Mouse (Mus musculus) intestine, embryonic 14.5 days (tissue): ENCODE measurements at regions not wholly inside any gene's neighbourhood (a gene's known extent, or its start where the extent isn't known, plus 50 kb on each side); places are given as distances from the start of the nearest gene placed in this dataset.
A peak's percentile ranks its signal among the peaks of the same experiment; 100 is the strongest.

Experiments used
- ATAC-seq: fragments of 200-750 bp; cut with Nextera tagmentation; replicated peaks from 2 replicates; pipeline ENCODE4 v1.8.0; 2017; ENCODE audit warnings: low read depth, moderate number of reproducible peaks, moderate TSS enrichment, moderate library complexity; ENCODE audit not compliant: low FRiP score, low TSS enrichment
- DNase-seq: peaks from one replicate; pipeline ENCODE4 v3.0.0-alpha.2; 2018; ENCODE audit warnings: low spot score
- H3K27ac ChIP-seq: fragments of 300-500 bp; sonication (generic); 2 replicates; pipeline ENCODE4 v1.5.1; 2014; ENCODE audit warnings: low read depth, mild to moderate bottlenecking, control low read depth
- H3K27me3 ChIP-seq: fragments of 300-500 bp; sonication (generic); replicated peaks from 2 replicates; pipeline ENCODE4 v1.6.1; 2014; ENCODE audit warnings: low read length, control low read depth; ENCODE audit not compliant: control insufficient read depth, insufficient read depth
- H3K36me3 ChIP-seq: fragments of 300-500 bp; sonication (generic); 2 replicates; pipeline ENCODE4 v1.6.1; 2014; ENCODE audit warnings: low read length, control low read depth; ENCODE audit not compliant: control insufficient read depth, insufficient read depth
- H3K4me1 ChIP-seq: fragments of 300-500 bp; sonication (generic); replicated peaks from 2 replicates; pipeline ENCODE4 v1.6.1; 2014; ENCODE audit warnings: low read length, control low read depth, mixed read lengths; ENCODE audit not compliant: control insufficient read depth, insufficient read depth
- H3K4me2 ChIP-seq: fragments of 300-500 bp; sonication (generic); 2 replicates; pipeline ENCODE4 v1.6.1; 2014; ENCODE audit warnings: low read length
- H3K4me3 ChIP-seq: fragments of 300-500 bp; sonication (generic); 2 replicates; pipeline ENCODE4 v1.5.1; 2014; ENCODE audit warnings: low read depth, low read length, control low read depth, mixed read lengths
- H3K9ac ChIP-seq: fragments of 300-500 bp; sonication (generic); 2 replicates; pipeline ENCODE4 v1.6.1; 2014; ENCODE audit warnings: mild to moderate bottlenecking, low read length
- H3K9me3 ChIP-seq: fragments of 300-500 bp; sonication (generic); 2 replicates; pipeline ENCODE4 v1.6.1; 2016; ENCODE audit warnings: low read length, control low read depth; ENCODE audit not compliant: control insufficient read depth
- WGBS: fragments of 180-500 bp; shearing (Covaris S2); extraction: QIAGEN DNeasy Blood & Tissue Kit; methylation state at CpG from one replicate; pipeline ENCODE4 v1.1.7; 2014; 5-methylcytosine and 5-hydroxymethylcytosine counted together

DNA sequence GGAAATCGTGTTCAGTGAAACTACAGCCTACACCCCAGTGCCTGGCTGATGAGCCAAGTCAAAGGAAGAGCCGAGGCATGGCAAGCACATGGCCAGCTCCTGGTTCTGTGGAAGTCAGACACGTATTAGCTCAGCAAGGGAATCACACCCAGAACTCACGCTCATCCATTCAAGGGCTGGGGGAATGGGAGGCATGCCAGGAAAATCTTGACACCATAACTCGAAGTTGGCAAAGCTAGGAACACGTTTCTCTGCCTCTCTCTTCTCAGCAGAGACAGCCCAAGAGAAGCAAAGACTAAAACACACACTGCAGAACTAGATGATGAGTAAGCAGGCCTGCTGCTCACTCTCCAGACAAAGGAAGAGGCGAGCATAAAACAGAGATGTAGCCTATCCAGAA lies 53.5 kb upstream of the Ypel5 start:
- Histone ChIP-seq H3K4me1 (no peaks in the 10 kb centered on the region), H3K9me3 (no peaks in the 10 kb centered on the region), H3K27me3 (no peaks in the 10 kb centered on the region), H3K4me3 (no peak overlapping the region), H3K4me2 (no peak overlapping the region), H3K9ac (no peak overlapping the region), H3K36me3 (no peaks in the 10 kb centered on the region), H3K27ac (no peak overlapping the region)
- DNase-seq, result no peak
- ATAC-seq, result no peak
- WGBS, result 65% methylated on average over 7 of the region's 7 CpGs

DNA sequence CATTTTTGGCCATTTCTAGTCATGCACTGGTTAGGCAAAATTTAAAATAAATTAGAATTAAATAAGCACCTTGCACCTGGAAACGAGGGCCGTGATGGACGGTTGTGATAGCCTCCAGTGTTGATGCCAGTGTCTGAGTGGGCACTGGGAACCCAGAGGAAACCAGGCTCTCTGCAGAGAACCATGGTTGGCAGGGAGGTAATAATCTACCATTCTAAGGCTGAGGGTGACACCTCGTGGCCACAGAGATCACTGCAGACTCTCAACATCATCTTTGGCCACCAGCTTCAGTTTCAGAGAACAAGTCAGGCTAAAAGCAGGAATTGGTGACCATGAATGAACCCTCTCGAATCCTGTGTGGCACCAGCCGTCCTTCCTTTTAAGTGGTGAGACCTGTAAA lies 54.5 kb upstream of the Ypel5 start:
- Histone ChIP-seq H3K9me3 (no peaks in the 10 kb centered on the region), H3K4me3 (no peak overlapping the region), H3K27me3 (no peaks in the 10 kb centered on the region), H3K36me3 (no peaks in the 10 kb centered on the region), H3K9ac (no peak overlapping the region), H3K4me2 (no peak overlapping the region), H3K27ac (no peak overlapping the region), H3K4me1 (no peaks in the 10 kb centered on the region)
- ATAC-seq (no peak), DNase-seq (peak; percentile 87)
- 26% methylated on average over 6 of the region's 6 CpGs for WGBS

DNA sequence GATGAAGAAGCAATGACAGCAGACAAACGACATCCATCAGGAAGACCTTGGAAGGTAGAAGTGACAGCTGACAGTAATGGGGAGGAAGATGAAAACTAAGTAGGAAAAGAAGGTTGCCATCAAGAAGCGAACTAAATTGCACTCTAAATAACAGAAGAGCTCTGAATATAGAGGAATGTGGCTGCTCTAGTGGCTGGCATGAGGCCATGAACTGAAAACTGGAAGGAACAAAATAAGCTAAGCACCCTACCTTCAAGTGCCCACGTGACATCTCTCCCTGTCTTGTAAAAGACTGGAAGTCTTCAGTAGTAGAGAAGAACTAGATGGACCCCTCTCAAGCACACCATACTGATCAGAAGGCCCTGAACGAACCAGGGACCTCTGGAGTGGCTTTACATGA lies 68.0 kb upstream of the Ypel5 start:
- Histone ChIP-seq H3K4me1 (no peaks in the 10 kb centered on the region), H3K36me3 (no peaks in the 10 kb centered on the region), H3K4me3 (no peak overlapping the region), H3K9ac (no peak overlapping the region), H3K27me3 (no peaks in the 10 kb centered on the region), H3K9me3 (no peaks in the 10 kb centered on the region), H3K27ac (no peak overlapping the region), H3K4me2 (no peak overlapping the region)
- no peak for DNase-seq
- no peak for ATAC-seq
- 66% methylated on average over 4 of the region's 4 CpGs for WGBS

DNA sequence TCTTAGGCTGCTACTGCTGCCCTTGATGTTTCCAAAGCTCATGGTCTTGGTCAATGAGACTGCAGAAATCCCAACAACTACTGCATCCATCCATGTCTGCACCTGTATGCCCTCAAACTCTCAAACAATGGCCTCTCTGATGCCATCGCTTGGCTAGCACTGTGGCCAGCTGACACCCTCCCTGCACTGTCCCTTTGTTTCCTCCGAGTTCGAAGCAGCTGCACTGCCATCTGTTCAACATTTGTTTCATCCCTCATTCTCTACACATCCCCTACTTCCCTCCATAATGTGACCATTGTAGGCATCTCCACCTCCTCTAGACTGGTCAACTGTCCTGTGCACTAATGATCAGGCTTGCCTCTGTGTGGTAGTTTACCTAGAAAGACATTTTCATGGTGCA lies 75.3 kb upstream of the Ypel5 start:
- no peak overlapping the region for H3K4me2 ChIP-seq
- no peaks in the 10 kb centered on the region for H3K9me3 ChIP-seq
- no peak for DNase-seq
- no peaks in the 10 kb centered on the region for H3K4me1 ChIP-seq
- no peaks in the 10 kb centered on the region for H3K36me3 ChIP-seq
- H3K27me3 ChIP-seq, result no peaks in the 10 kb centered on the region
- H3K27ac ChIP-seq, result no peak overlapping the region
- ATAC-seq, result no peak
- no peak overlapping the region for H3K4me3 ChIP-seq
- no peak overlapping the region for H3K9ac ChIP-seq
- WGBS, result 82% methylated on average over 3 of the region's 3 CpGs

DNA sequence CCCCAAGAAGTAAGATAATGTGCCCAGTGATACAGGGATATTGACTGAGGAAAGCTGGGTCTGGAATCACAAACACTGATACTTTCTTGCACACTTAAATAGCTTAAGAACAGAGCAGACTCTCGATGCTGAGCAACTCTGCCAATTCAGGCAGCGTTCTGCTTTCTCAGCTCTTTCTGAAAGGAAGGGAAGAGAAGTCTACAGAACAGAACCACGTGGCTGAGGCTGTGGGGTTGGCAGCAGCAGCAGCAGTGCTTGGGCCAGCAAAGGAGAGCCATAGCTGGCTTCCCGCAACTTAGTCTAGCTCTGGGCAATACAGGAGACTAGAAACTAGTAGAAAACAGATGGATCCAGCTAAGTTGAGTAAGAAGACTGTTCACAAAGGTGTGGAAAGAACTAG lies 89.8 kb upstream of the Ypel5 start:
- no peak for ATAC-seq
- no peak overlapping the region for H3K9ac ChIP-seq
- no peak overlapping the region for H3K4me2 ChIP-seq
- H3K4me1 ChIP-seq, result no peaks in the 10 kb centered on the region
- no peak for DNase-seq
- H3K27ac ChIP-seq, result no peak overlapping the region
- H3K4me3 ChIP-seq, result no peak overlapping the region
- H3K9me3 ChIP-seq, result no peaks in the 10 kb centered on the region
- no peaks in the 10 kb centered on the region for H3K27me3 ChIP-seq
- no peaks in the 10 kb centered on the region for H3K36me3 ChIP-seq
- 64% methylated on average over 4 of the region's 4 CpGs for WGBS

DNA sequence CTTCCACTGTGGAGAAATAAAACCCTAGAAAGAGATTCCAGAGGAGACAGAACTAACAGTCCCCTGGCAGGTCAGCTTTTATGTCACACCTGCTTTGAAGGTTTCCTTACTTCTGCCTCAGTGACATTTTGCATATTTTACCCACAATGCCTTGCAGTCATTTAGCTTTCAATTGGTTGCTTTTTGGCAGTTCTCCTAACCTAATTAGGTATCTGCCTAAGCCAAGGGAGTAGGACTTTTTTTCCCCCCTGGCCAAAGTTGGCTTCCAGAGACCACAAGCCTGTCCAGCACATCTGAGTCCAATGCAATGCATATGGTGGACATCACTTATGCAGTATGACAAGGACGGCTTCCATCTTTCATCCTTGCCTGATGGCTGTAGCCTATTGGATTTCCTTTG lies 103.2 kb upstream of the Ypel5 start:
- Histone ChIP-seq H3K9ac (no peak overlapping the region), H3K4me3 (no peak overlapping the region), H3K9me3 (no peaks in the 10 kb centered on the region), H3K4me1 (no peaks in the 10 kb centered on the region), H3K27ac (no peak overlapping the region), H3K4me2 (no peak overlapping the region), H3K36me3 (no peaks in the 10 kb centered on the region), H3K27me3 (no peaks in the 10 kb centered on the region)
- 97% methylated on average over 1 of the region's 1 CpGs for WGBS
- DNase-seq (no peak), ATAC-seq (no peak)

DNA sequence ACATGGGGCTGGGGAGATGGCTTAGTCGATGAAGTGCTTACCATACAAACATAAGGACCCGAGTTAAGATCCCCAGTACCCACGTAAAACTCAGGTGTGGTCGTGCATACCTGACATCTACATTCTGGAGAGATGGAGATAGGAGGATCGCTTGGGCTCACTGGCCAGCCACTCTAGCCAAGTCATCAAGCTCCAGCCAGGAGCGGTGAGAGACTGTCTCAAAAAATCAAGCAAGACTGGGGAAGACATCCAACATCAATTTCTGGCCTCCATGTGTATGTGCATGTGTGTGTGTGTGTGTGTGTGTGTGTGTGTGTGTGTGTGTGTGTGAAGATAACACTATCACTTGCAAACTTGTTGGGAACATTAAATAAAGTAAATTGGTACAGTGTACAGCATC lies 104.6 kb upstream of the Ypel5 start:
- WGBS, result 88% methylated on average over 6 of the region's 6 CpGs
- Histone ChIP-seq H3K9me3 (no peaks in the 10 kb centered on the region), H3K27me3 (no peaks in the 10 kb centered on the region), H3K4me2 (no peak overlapping the region), H3K36me3 (no peaks in the 10 kb centered on the region), H3K4me3 (no peak overlapping the region), H3K4me1 (no peaks in the 10 kb centered on the region), H3K27ac (no peak overlapping the region), H3K9ac (no peak overlapping the region)
- DNase-seq (no peak), ATAC-seq (no peak)

DNA sequence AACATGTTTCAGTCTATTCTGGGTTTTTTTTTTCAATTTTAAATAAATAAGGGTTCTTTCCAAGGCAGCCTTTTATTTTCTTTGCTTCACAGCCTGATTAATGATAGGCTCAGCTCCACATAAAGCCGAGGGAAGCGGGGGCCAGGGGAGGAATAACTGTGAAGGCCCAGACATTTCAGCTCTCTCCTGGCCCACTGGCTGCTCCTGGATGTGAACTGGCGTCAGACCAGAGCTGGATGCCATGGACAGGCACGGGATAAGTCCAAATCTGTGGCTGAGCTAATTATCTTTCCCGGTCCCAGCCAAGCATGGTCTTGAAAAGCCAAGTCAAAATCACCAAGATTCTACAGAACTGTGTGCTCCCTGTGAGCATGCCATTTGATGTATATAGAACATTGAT lies 105.1 kb upstream of the Ypel5 start:
- Histone ChIP-seq H3K36me3 (no peaks in the 10 kb centered on the region), H3K9me3 (no peaks in the 10 kb centered on the region), H3K27ac (no peak overlapping the region), H3K4me3 (no peak overlapping the region), H3K9ac (no peak overlapping the region), H3K27me3 (no peaks in the 10 kb centered on the region), H3K4me2 (no peak overlapping the region), H3K4me1 (no peaks in the 10 kb centered on the region)
- WGBS, result 77% methylated on average over 5 of the region's 5 CpGs
- no peak for ATAC-seq
- no peak for DNase-seq

DNA sequence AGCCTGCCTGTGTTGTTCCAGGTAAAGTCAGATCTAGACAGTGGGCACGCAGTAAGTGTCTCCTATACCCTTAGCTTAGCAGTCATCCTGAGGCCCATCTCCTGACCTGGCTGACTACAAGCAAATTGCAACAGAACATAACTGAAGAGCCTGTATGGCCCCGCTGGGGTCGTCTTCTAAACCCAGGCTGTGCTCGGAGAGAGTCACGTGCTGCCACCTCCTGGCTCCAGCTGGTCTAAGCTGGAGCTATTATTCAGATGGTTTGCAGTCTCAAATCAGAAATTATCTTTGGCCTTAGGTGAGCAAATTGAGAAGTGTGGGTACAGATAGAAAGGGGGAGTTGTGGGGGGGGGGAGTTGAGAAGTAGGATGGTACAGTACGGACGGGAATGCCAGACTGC lies 115.5 kb upstream of the Ypel5 start:
- H3K4me3 ChIP-seq, result no peak overlapping the region
- H3K36me3 ChIP-seq, result no peaks in the 10 kb centered on the region
- no peak overlapping the region for H3K27ac ChIP-seq
- no peaks in the 10 kb centered on the region for H3K9me3 ChIP-seq
- H3K27me3 ChIP-seq, result no peaks in the 10 kb centered on the region
- no peaks in the 10 kb centered on the region for H3K4me1 ChIP-seq
- H3K4me2 ChIP-seq, result no peak overlapping the region
- no peak overlapping the region for H3K9ac ChIP-seq
- ATAC-seq, result no peak
- WGBS, result 52% methylated on average over 7 of the region's 7 CpGs
- DNase-seq, result no peak
